Mouse (Mus musculus) MEL-GATA-1-ER (cell line): ENCODE measurements around the gene Enkd1.

Experiments used
- DNase-seq: peaks from one replicate; pipeline ENCODE4 v3.0.0-alpha.2; 2012; ENCODE audit warnings: low read depth; ENCODE audit errors: extremely low read depth

Enkd1 gene

GRCm38 (mm10) chr8:105707498-105708403 is at the start of gene Enkd1, which contains the start of gene 4933405L10Rik:
TSS of gene Enkd1 (minus strand) at chr8:105708210.
TSS of gene 4933405L10Rik (plus strand) at chr8:105707655.
- DNase-seq = peak; percentile 90

GRCm38 (mm10) chr8:105754688-105755087 is 46.7 kb upstream of the Enkd1 start:
- DNase-seq = no peak

GRCm38 (mm10) chr8:105753916-105754315 is 45.9 kb upstream of the Enkd1 start:
- DNase-seq = no peak

GRCm38 (mm10) chr8:105750606-105751005 is 42.6 kb upstream of the Enkd1 start:
- no peak for DNase-seq

- DNase-seq = no peak
Measured at GRCm38 (mm10) chr8:105743301-105743700, 35.3 kb upstream of the Enkd1 start.

GRCm38 (mm10) chr8:105739216-105739615 is 31.2 kb upstream of the Enkd1 start:
- DNase-seq = no peak

- no peak for DNase-seq
Measured at GRCm38 (mm10) chr8:105732186-105732585, 24.2 kb upstream of the Enkd1 start.

- no peak for DNase-seq
Measured at GRCm38 (mm10) chr8:105727397-105728124, 19.6 kb upstream of the Enkd1 start.

GRCm38 (mm10) chr8:105725726-105726125 is 17.7 kb upstream of the Enkd1 start:
- DNase-seq = no peak

- DNase-seq = no peak
Measured at GRCm38 (mm10) chr8:105722861-105723260, 14.9 kb upstream of the Enkd1 start.

- no peak for DNase-seq
Measured at GRCm38 (mm10) chr8:105719637-105720036, 11.6 kb upstream of the Enkd1 start.

- no peak for DNase-seq
Measured at GRCm38 (mm10) chr8:105716302-105716945, 8.4 kb upstream of the Enkd1 start.

GRCm38 (mm10) chr8:105715042-105715441 is 7.0 kb upstream of the Enkd1 start:
- peak; percentile 51 for DNase-seq

GRCm38 (mm10) chr8:105714139-105714538 is 6.1 kb upstream of the Enkd1 start:
- DNase-seq = peak; percentile 74

GRCm38 (mm10) chr8:105712286-105712685 is 4.3 kb upstream of the Enkd1 start:
- DNase-seq = no peak

- no peak for DNase-seq
Measured at GRCm38 (mm10) chr8:105709317-105709716, 1.3 kb upstream of the Enkd1 start.

GRCm38 (mm10) chr8:105708675-105709074 is 665 bp upstream of the Enkd1 start:
- no peak for DNase-seq

- DNase-seq = no peak
Measured at GRCm38 (mm10) chr8:105706426-105706825, 1.6 kb downstream of the Enkd1 start.

GRCm38 (mm10) chr8:105704955-105705354 is 3.1 kb downstream of the Enkd1 start:
- DNase-seq = no peak

GRCm38 (mm10) chr8:105704146-105704812 is 3.7 kb downstream of the Enkd1 start:
- DNase-seq = no peak

- no peak for DNase-seq
Measured at GRCm38 (mm10) chr8:105702731-105703415, 5.1 kb downstream of the Enkd1 start.
